Mouse (Mus musculus) neural tube, embryonic 11.5 days (tissue): Measurements from ENCODE around the gene Efcab2. TPM values are rescaled to one million over a fixed set of nuclear protein-coding genes. Genes with fewer than 3 reads are reported as not detected.

ENCODE experiments used
- ATAC-seq: fragments of 200-750 bp; cut with Nextera tagmentation; 2 replicates; pipeline ENCODE4 v1.8.0; 2017; ENCODE audit warnings: moderate number of reproducible peaks, mild to moderate bottlenecking, moderate TSS enrichment, moderate library complexity; ENCODE audit not compliant: insufficient read depth, low FRiP score, low TSS enrichment
- DNase-seq: peaks from one replicate; pipeline ENCODE4 v3.0.0-alpha.2; 2015; ENCODE audit warnings: low spot score
- H3K27ac ChIP-seq: fragments of 300-500 bp; sonication (generic); 2 replicates; pipeline ENCODE4 v1.5.1; 2014; ENCODE audit warnings: low read depth, mild to moderate bottlenecking, low read length
- H3K27me3 ChIP-seq: fragments of 300-500 bp; sonication (generic); 2 replicates; pipeline ENCODE4 v1.6.1; 2014; ENCODE audit warnings: mild to moderate bottlenecking, low read length, mixed read lengths; ENCODE audit not compliant: control insufficient read depth, insufficient read depth
- H3K36me3 ChIP-seq: fragments of 300-500 bp; sonication (generic); 2 replicates; pipeline ENCODE4 v1.6.1; 2014; ENCODE audit warnings: mild to moderate bottlenecking, low read length, moderate library complexity, mixed read lengths; ENCODE audit not compliant: control insufficient read depth, insufficient read depth
- H3K4me1 ChIP-seq: fragments of 300-500 bp; sonication (generic); 2 replicates; pipeline ENCODE4 v1.6.1; 2014; ENCODE audit warnings: low read length, mixed read lengths; ENCODE audit not compliant: control insufficient read depth, insufficient read depth
- H3K4me2 ChIP-seq: fragments of 300-500 bp; sonication (generic); 2 replicates; pipeline ENCODE4 v1.6.1; 2014; ENCODE audit warnings: low read depth, mild to moderate bottlenecking, moderate library complexity
- H3K4me3 ChIP-seq: fragments of 300-500 bp; sonication (generic); 2 replicates; pipeline ENCODE4 v1.5.1; 2014; ENCODE audit warnings: low read depth, low read length
- H3K9ac ChIP-seq: fragments of 300-500 bp; sonication (generic); 2 replicates; pipeline ENCODE4 v1.6.1; 2014; ENCODE audit warnings: mild to moderate bottlenecking, low read length
- H3K9me3 ChIP-seq: fragments of 300-500 bp; sonication (generic); 2 replicates; pipeline ENCODE4 v1.6.1; 2016; ENCODE audit warnings: low read length; ENCODE audit not compliant: control insufficient read depth
- WGBS: fragments of 180-500 bp; shearing (Covaris S2); extraction: QIAGEN DNeasy Blood & Tissue Kit; methylation state at CpG from one replicate; pipeline ENCODE4 v1.1.7; 2014; 5-methylcytosine and 5-hydroxymethylcytosine counted together
- polyA plus RNA-seq: library from polyadenylated mRNA; unstranded; fragments of >200 nt; fragmentation: Nextera tagmentation; extraction: Ambion mirVana; gene quantifications from 2 replicates; pipeline ENCODE4 v1.2.1, GENCODE M21; 2014

Gene Efcab2
- polyA plus RNA-seq, 1 experiment from 2014 or later: 6.8 TPM

DNA sequence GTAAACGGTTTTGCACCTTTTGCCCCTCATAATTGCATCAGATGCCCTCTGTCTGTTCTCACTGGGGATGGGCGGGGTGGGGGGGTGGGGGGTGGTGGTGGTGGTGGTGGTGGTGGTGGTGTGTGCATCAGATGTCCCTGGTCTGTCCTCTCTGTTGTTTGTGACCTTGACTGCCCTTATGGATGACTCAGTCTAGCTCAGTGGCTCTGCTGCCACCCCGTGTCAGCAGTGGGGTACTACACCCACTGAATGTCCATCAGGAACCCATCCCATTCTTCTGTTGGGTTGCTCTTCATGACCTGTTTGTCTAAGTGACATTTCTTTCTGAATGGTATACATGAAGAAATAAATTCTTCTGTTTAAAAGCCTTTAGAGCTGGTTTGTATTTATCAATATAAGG is 43.3 kb downstream of the Efcab2 start:
- no peak overlapping the region for H3K9ac ChIP-seq
- ATAC-seq (peak; percentile 82), DNase-seq (peak; percentile 80)
- no peak overlapping the region for H3K4me3 ChIP-seq
- H3K4me1 ChIP-seq: no peaks in the 10 kb centered on the region
- H3K4me2 ChIP-seq: no peak overlapping the region
- H3K27ac ChIP-seq: no peak overlapping the region
- no peaks in the 10 kb centered on the region for H3K9me3 ChIP-seq
- no peaks in the 10 kb centered on the region for H3K36me3 ChIP-seq
- WGBS: 26% methylated on average over 3 of the region's 3 CpGs
- H3K27me3 ChIP-seq: no peaks in the 10 kb centered on the region

DNA sequence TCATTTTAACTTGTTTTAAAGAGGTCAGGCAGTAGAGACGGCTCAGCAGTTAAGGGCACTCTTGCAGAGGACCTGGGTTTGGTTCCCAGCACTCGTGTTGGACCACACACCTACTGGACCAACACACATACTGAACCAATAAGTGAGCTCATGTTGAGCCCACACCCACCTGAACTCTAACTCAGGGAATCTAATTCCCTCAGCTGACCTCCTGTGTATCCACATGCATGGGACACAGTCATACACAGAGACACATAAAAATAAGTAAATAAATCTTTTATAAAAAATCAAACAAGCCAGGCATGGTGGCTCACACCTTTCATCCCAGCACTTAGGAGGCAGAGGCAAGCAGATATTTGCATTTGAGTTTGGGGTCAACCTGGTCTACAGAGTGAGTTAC is 44.0 kb downstream of the Efcab2 start:
- Histone ChIP-seq H3K4me3 (no peak overlapping the region), H3K4me2 (no peak overlapping the region), H3K27ac (no peak overlapping the region), H3K9ac (no peak overlapping the region), H3K9me3 (no peaks in the 10 kb centered on the region), H3K27me3 (no peaks in the 10 kb centered on the region), H3K36me3 (no peaks in the 10 kb centered on the region), H3K4me1 (no peaks in the 10 kb centered on the region)
- no peak for ATAC-seq
- 87% methylated on average over 2 of the region's 2 CpGs for WGBS
- DNase-seq: no peak

DNA sequence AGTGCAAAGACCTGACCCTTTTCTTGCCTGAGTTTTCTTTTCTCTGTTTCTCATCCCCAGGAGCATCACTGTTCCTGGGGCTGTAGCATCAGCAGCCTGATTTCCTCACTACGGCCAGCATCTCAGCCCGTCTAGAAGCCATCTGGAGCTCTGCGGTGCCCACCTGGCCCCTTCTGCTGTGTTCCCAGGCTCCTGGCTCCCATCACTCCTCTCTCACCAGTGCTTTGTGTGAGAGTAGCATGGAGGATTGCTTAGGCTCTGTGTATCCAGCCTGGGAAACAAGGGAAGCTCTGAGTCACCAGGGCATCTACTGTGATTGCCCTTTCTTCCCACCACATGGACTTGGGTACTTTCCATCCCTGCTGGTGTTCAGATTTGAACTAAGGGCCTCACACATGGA is 48.2 kb downstream of the Efcab2 start:
- H3K27ac ChIP-seq: no peak overlapping the region
- WGBS: 89% methylated on average over 3 of the region's 3 CpGs
- H3K9ac ChIP-seq: no peak overlapping the region
- H3K27me3 ChIP-seq: no peaks in the 10 kb centered on the region
- ATAC-seq: no peak
- H3K4me2 ChIP-seq: no peak overlapping the region
- no peaks in the 10 kb centered on the region for H3K9me3 ChIP-seq
- H3K4me1 ChIP-seq: no peaks in the 10 kb centered on the region
- no peak overlapping the region for H3K4me3 ChIP-seq
- no peak for DNase-seq
- H3K36me3 ChIP-seq: no peaks in the 10 kb centered on the region

DNA sequence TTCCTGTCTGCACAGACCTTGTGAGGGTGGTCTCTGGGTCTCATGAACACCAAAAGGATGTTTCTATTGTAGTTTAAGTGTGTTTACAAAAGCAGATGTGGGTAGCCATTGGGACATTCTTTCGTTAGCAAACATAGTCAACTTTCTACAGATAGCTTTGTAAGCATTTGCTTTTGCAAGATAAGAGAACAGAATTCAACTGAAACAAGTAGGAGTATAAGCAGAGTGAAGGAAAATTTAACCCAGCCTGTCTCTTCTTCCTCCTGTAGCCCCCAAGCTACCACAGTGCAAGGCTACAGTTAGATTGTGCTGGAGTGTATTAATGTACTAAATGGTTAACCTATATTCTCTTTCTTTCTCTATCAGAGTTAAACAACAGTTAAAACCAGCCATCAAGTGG is 49.2 kb downstream of the Efcab2 start:
- 82% methylated on average over 1 of the region's 1 CpGs for WGBS
- H3K9ac ChIP-seq: no peak overlapping the region
- H3K4me1 ChIP-seq: no peaks in the 10 kb centered on the region

DNA sequence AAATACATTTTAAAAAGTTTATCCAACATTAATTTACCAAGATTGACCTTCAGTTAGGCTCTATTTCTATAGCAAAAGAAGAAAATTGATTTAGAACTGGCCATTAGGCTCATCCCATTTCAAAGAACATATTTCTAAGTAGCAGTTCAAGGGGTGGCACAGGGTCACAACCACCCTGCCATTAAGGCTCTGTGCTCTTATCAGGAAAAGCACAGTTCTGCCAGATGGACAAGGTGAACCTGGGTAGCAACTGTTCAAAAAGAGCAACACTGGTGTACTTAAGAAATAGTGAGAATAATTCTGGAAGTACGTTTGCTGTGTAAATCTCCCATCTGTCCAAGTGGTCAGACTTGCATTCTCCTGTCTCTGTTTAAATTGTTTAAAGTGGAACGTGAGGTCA is 52.1 kb downstream of the Efcab2 start:
- Histone ChIP-seq H3K9ac (no peak overlapping the region), H3K9me3 (no peaks in the 10 kb centered on the region), H3K27ac (no peak overlapping the region), H3K4me2 (no peak overlapping the region), H3K27me3 (no peaks in the 10 kb centered on the region), H3K4me3 (no peak overlapping the region), H3K4me1 (no peaks in the 10 kb centered on the region), H3K36me3 (no peaks in the 10 kb centered on the region)
- DNase-seq (no peak), ATAC-seq (no peak)
- 79% methylated on average over 2 of the region's 2 CpGs for WGBS

More for the DNA sequence above, 49.2 kb downstream of the Efcab2 start:
- no peak for ATAC-seq
- Histone ChIP-seq H3K9me3 (no peaks in the 10 kb centered on the region), H3K4me2 (no peak overlapping the region), H3K27me3 (no peaks in the 10 kb centered on the region), H3K4me3 (no peak overlapping the region), H3K27ac (no peak overlapping the region), H3K36me3 (no peaks in the 10 kb centered on the region)
- no peak for DNase-seq

DNA sequence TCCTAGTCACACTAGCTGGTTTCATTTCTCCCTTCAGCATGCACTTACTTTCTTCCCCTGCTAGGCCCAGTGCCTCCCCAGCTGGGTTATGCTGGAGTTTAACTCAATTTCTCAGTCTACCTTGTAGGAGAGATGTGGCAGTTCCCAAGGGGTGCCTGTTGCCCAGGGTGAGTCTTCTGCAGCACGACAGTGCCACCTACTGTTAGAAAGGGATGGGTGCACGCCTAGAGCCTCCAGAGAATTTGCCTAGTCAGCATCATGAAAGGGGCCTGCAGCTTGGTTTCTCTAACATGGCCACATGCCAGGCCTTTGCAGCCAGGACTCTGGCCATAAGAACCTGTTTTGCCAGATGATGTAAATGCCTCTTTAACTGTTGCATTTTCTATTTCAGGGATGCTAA is 57.8 kb downstream of the Efcab2 start:
- peak; percentile 82 for ATAC-seq
- H3K4me1 ChIP-seq: no peaks in the 10 kb centered on the region
- no peaks in the 10 kb centered on the region for H3K36me3 ChIP-seq
- H3K4me2 ChIP-seq: no peak overlapping the region
- no peaks in the 10 kb centered on the region for H3K27me3 ChIP-seq
- no peak overlapping the region for H3K4me3 ChIP-seq
- no peak overlapping the region for H3K27ac ChIP-seq
- peak; percentile 81 for DNase-seq
- H3K9ac ChIP-seq: no peak overlapping the region
- H3K9me3 ChIP-seq: no peaks in the 10 kb centered on the region
- 0% methylated on average over 2 of the region's 2 CpGs for WGBS

DNA sequence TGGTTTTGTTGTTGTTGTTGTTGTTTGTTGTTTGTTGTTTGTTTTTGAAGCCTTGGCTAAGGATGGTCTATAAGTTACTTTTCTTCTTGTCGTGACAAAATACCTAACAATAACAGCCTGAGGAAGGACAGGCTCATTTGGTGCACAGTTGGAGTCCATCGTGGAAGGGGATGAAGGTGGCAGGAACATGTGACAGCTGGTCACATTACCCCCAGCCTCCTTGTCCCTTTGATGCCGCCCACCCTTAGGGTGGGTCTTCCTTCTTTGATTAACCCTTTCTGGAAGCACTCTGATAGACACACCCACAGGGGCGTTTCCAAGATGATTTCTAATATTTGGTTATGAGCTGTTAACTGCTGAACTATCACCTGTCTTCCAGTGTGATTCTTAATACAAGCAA is 58.3 kb downstream of the Efcab2 start:
- Histone ChIP-seq H3K4me1 (no peaks in the 10 kb centered on the region), H3K4me2 (no peak overlapping the region), H3K27ac (no peak overlapping the region), H3K9me3 (no peaks in the 10 kb centered on the region), H3K9ac (no peak overlapping the region), H3K36me3 (no peaks in the 10 kb centered on the region), H3K4me3 (no peak overlapping the region), H3K27me3 (no peaks in the 10 kb centered on the region)
- WGBS: 49% methylated on average over 4 of the region's 4 CpGs
- DNase-seq: no peak
- ATAC-seq: 0 out of 2 replicates have a peak, but pooled peaks have one; percentile 35

DNA sequence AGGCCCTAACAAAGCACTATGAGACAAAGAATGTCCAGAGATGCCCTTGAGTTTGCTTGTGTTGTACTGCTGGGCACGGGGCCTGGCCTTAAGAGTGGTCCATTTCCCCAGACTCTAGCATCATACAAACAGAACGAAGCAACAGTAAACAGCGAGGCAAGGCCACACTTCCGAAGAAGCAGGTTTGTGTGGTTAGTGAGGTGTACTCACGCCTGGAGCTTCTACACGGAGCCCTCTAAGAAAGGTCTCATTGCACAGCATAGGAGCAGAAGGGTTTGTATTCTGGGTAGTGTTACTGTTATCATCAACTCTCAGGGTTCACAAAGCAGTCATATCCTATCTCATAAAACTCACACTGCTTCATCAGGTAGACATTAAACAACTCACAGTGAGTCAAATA is 61.7 kb downstream of the Efcab2 start:
- DNase-seq: no peak
- no peak overlapping the region for H3K27ac ChIP-seq
- ATAC-seq: no peak
- H3K4me1 ChIP-seq: no peaks in the 10 kb centered on the region
- no peaks in the 10 kb centered on the region for H3K27me3 ChIP-seq
- H3K9ac ChIP-seq: no peak overlapping the region
- no peaks in the 10 kb centered on the region for H3K36me3 ChIP-seq
- H3K9me3 ChIP-seq: no peaks in the 10 kb centered on the region
- H3K4me2 ChIP-seq: no peak overlapping the region
- 75% methylated on average over 6 of the region's 6 CpGs for WGBS
- H3K4me3 ChIP-seq: no peak overlapping the region

DNA sequence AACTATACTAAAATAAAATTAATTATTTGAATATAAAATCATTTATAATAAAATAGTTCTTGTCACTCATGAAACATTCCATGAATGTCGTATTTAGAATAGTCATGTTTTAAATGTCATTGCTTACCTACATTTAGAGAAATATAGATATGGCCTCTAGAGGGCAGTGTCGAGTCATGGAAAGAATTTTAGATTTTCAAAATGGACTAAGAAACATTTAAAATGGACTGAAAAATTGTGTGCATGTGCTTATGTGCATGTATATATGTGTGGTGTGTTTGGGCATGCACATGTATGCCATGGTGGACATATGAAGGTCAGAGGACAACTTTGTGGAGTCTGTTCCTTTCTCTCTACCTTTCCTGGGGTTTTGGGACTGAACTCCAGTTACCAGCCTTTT is 62.4 kb downstream of the Efcab2 start:
- Histone ChIP-seq H3K9ac (no peak overlapping the region), H3K4me1 (no peaks in the 10 kb centered on the region), H3K9me3 (no peaks in the 10 kb centered on the region), H3K4me2 (no peak overlapping the region), H3K36me3 (no peaks in the 10 kb centered on the region), H3K27ac (no peak overlapping the region), H3K27me3 (no peaks in the 10 kb centered on the region), H3K4me3 (no peak overlapping the region)
- ATAC-seq (no peak), DNase-seq (no peak)
- 9% methylated on average over 2 of the region's 2 CpGs for WGBS
